Mouse (Mus musculus) duodenum, adult 2 months (tissue): ENCODE data around the gene 5730507C01Rik. TPM values are rescaled to one million over a fixed set of nuclear protein-coding genes. Genes with fewer than 3 reads are reported as not detected.

ENCODE experiments used
- polyA plus RNA-seq: library from polyadenylated mRNA; depleted of rRNA; stranded (reverse); fragments of >200 nt; gene quantifications from 2 replicates; pipeline ENCODE4 v1.2.3, GENCODE M21; 2012; ENCODE audit warnings: low replicate concordance; rRNA removed

The 5730507C01Rik gene
- 0.06 and 0.50 TPM in 2 replicates for polyA plus RNA-seq

GRCm38 (mm10) chr12:18514171-18514570, at the start of gene 5730507C01Rik:
TSS of gene 5730507C01Rik (plus strand) at chr12:18514510.

